Mouse (Mus musculus): ENCODE measurements around the gene Atg2a. TPM values are rescaled to one million over a fixed set of nuclear protein-coding genes. Genes with fewer than 3 reads are reported as not detected.

Gene Atg2a
- 59.3 and 62.5 TPM in 2 replicates for polyA plus RNA-seq (2012; rRNA removed)

GRCm38 (mm10) chr19:6241274-6242107, at the start of gene Atg2a:
Gene Atg2a, plus strand, starts transcription at chr19:6241668.

GRCm38 (mm10) chr19:6226135-6226534, 15.3 kb upstream of the Atg2a start, which contains the start of gene Gpha2:
Gene Gpha2, plus strand, starts transcription at chr19:6226380.

GRCm38 (mm10) chr19:6235084-6236052, 6.1 kb upstream of the Atg2a start, which contains the start of gene Ppp2r5b:
Gene Ppp2r5b, minus strand, starts transcription at chr19:6235872.

GRCm38 (mm10) chr19:6276426-6277421, 35.3 kb downstream of the Atg2a start, which contains the start of gene Ehd1:
Gene Ehd1, plus strand, starts transcription at chr19:6276725.

GRCm38 (mm10) chr19:6306137-6306551, 64.7 kb downstream of the Atg2a start, which contains the start of gene Cdc42bpg:
Gene Cdc42bpg, plus strand, starts transcription at chr19:6306456.

Other genes starting within 250 kb of the Atg2a start
- 43.3 and 43.5 TPM in 2 replicates for gene Capn1, start 225.8 kb upstream of the Atg2a start, polyA plus RNA-seq (2012; rRNA removed)
- 67.4 and 71.4 TPM in 2 replicates for gene Syvn1, start 195.1 kb upstream of the Atg2a start, polyA plus RNA-seq (2012; rRNA removed)
- 18.5 and 22.7 TPM in 2 replicates for gene Mrpl49, start 183.9 kb upstream of the Atg2a start, polyA plus RNA-seq (2012; rRNA removed)
- 2,067 and 2,719 TPM in 2 replicates for gene Fau, start 183.8 kb upstream of the Atg2a start, polyA plus RNA-seq (2012; rRNA removed)
- gene Znhit2, start 180.5 kb upstream of the Atg2a start, polyA plus RNA-seq (2012; rRNA removed) = 98.8 and 129 TPM in 2 replicates
- gene Tm7sf2, start 173.3 kb upstream of the Atg2a start, polyA plus RNA-seq (2012; rRNA removed) = 64.3 and 73.1 TPM in 2 replicates
- 102 and 114 TPM in 2 replicates for gene Vps51, start 164.4 kb upstream of the Atg2a start, polyA plus RNA-seq (2012; rRNA removed)
- not detected in 2 replicates for gene Tmem262, start 161.6 kb upstream of the Atg2a start, polyA plus RNA-seq (2012; rRNA removed)
- gene Gm28374, start 159.4 kb upstream of the Atg2a start, polyA plus RNA-seq (2012; rRNA removed) = 0.52 and 0.77 TPM in 2 replicates
- gene Zfpl1, start 156.7 kb upstream of the Atg2a start, polyA plus RNA-seq (2012; rRNA removed) = 107 and 147 TPM in 2 replicates
- gene Cdca5, start 156.7 kb upstream of the Atg2a start, polyA plus RNA-seq (2012; rRNA removed) = 5.0 and 7.6 TPM in 2 replicates
- gene AC131692.1, start 147.2 kb upstream of the Atg2a start, polyA plus RNA-seq (2012; rRNA removed) = not detected in 2 replicates
- gene Naaladl1, start 135.9 kb upstream of the Atg2a start, polyA plus RNA-seq (2012; rRNA removed) = 0.57 and 0.89 TPM in 2 replicates
- gene Sac3d1, start 123.0 kb upstream of the Atg2a start, polyA plus RNA-seq (2012; rRNA removed) = 95.3 and 147 TPM in 2 replicates
- gene Snx15, start 113.4 kb upstream of the Atg2a start, polyA plus RNA-seq (2012; rRNA removed) = 30.1 and 33.9 TPM in 2 replicates
- 5.3 and 8.6 TPM in 2 replicates for gene Batf2, start 100.7 kb upstream of the Atg2a start, polyA plus RNA-seq (2012; rRNA removed)
- 157 and 174 TPM in 2 replicates for gene Arl2, start 100.1 kb upstream of the Atg2a start, polyA plus RNA-seq (2012; rRNA removed)
- gene Majin, start 57.3 kb upstream of the Atg2a start, polyA plus RNA-seq (2012; rRNA removed) = 0.44 and 0.75 TPM in 2 replicates
- gene Gpha2, start 15.3 kb upstream of the Atg2a start, polyA plus RNA-seq (2012; rRNA removed) = 58.5 and 77.5 TPM in 2 replicates
- 108 and 236 TPM in 2 replicates for gene Ppp2r5b, start 5.8 kb upstream of the Atg2a start, polyA plus RNA-seq (2012; rRNA removed)
- gene Ehd1, start 35.1 kb downstream of the Atg2a start, polyA plus RNA-seq (2012; rRNA removed) = 255 and 442 TPM in 2 replicates
- 22.0 and 23.7 TPM in 2 replicates for gene Cdc42bpg, start 64.8 kb downstream of the Atg2a start, polyA plus RNA-seq (2012; rRNA removed)
- gene Men1, start 93.3 kb downstream of the Atg2a start, polyA plus RNA-seq (2012; rRNA removed) = 91.9 and 113 TPM in 2 replicates
- 169 and 208 TPM in 2 replicates for gene Map4k2, start 99.5 kb downstream of the Atg2a start, polyA plus RNA-seq (2012; rRNA removed)
- 206 and 238 TPM in 2 replicates for gene Sf1, start 122.0 kb downstream of the Atg2a start, polyA plus RNA-seq (2012; rRNA removed)
- 19.9 and 23.9 TPM in 2 replicates for gene Pygm, start 142.7 kb downstream of the Atg2a start, polyA plus RNA-seq (2012; rRNA removed)
- 86.4 and 103 TPM in 2 replicates for gene Rasgrp2, start 157.7 kb downstream of the Atg2a start, polyA plus RNA-seq (2012; rRNA removed)
- 5.9 and 11.2 TPM in 2 replicates for gene Nrxn2, start 177.1 kb downstream of the Atg2a start, polyA plus RNA-seq (2012; rRNA removed)

Measured in ovary, adult 2 months (tissue).